Mouse (Mus musculus) CH12.LX (cell line): ENCODE data around the gene Dek. TPM values are rescaled to one million over a fixed set of nuclear protein-coding genes. Genes with fewer than 3 reads are reported as not detected.

ENCODE experiments used
- DNase-seq: peaks from one replicate; pipeline ENCODE4 v3.0.0-alpha.2; 2013; ENCODE audit errors: extremely low read depth
- H3K27ac ChIP-seq: 2 replicates; pipeline ENCODE4 v1.5.1; 2012; ENCODE audit warnings: low read depth, mild to moderate bottlenecking, control low read depth, moderate library complexity; ENCODE audit not compliant: insufficient read depth
- H3K27me3 ChIP-seq: replicated peaks from 2 replicates; pipeline ENCODE3; 2012; ENCODE audit warnings: inconsistent platforms
- H3K36me3 ChIP-seq, 2 experiments: replicated peaks in 1 of 2; 2 replicates each; pipeline versions ENCODE3 to v1.6.1; 2012; ENCODE audit warnings: inconsistent platforms in 1 of 2, low read length in 1 of 2, mild to moderate bottlenecking in 1 of 2, mixed read lengths in 1 of 2, moderate library complexity in 1 of 2; ENCODE audit not compliant: control insufficient read depth in 1 of 2, insufficient read depth in 1 of 2
- H3K4me1 ChIP-seq, 2 experiments: 2 replicates each; pipeline ENCODE4 v1.6.1; 2012; ENCODE audit warnings: inconsistent platforms in 1 of 2, moderate library complexity in 1 of 2; ENCODE audit not compliant: insufficient read depth in 2 of 2, control insufficient read depth in 1 of 2
- H3K4me2 ChIP-seq: 2 replicates; pipeline ENCODE4 v1.6.1; 2012; ENCODE audit warnings: low read depth, mild to moderate bottlenecking, control low read depth; ENCODE audit not compliant: poor library complexity, insufficient read depth, severe bottlenecking
- H3K4me3 ChIP-seq, 3 experiments: fragments of 150-350 bp in 1 of 3; sonication (generic) in 1 of 3; replicated peaks in 1 of 3; 2 replicates each; pipeline versions ENCODE3 to v1.5.1; 2011 to 2012; ENCODE audit warnings: low read depth in 2 of 3, low read length in 2 of 3, mild to moderate bottlenecking in 2 of 3, moderate library complexity in 2 of 3, control low read depth in 1 of 3, improper control_type of control experiment in 1 of 3, inconsistent platforms in 1 of 3, mixed read lengths in 1 of 3; ENCODE audit not compliant: poor library complexity in 1 of 3
- H3K79me2 ChIP-seq: replicated peaks from 2 replicates; pipeline ENCODE4 v1.6.1; 2012; ENCODE audit warnings: mild to moderate bottlenecking, moderate library complexity; ENCODE audit not compliant: control insufficient read depth, poor library complexity, insufficient read depth, severe bottlenecking; ENCODE audit errors: extremely low read depth
- H3K9ac ChIP-seq: 2 replicates; pipeline ENCODE4 v1.6.1; 2012; ENCODE audit warnings: low read depth, mild to moderate bottlenecking, control low read depth, moderate library complexity; ENCODE audit not compliant: insufficient read depth
- H3K9me3 ChIP-seq: replicated peaks from 2 replicates; pipeline ENCODE3; 2012; ENCODE audit warnings: low read length, inconsistent platforms, mixed read lengths
- BHLHE40 ChIP-seq: IDR thresholded peaks from 2 replicates; pipeline ENCODE4 v1.6.1; 2011; ENCODE audit warnings: mild to moderate bottlenecking, low read depth, low read length, improper control_type of control experiment
- CHD1 ChIP-seq: IDR thresholded peaks from 2 replicates; pipeline ENCODE4 v1.6.1; 2012; ENCODE audit warnings: low read depth, low read length, improper control_type of control experiment, inconsistent platforms
- CTCF ChIP-seq, 2 experiments: IDR thresholded peaks in 1 of 2; conservative IDR thresholded peaks in 1 of 2; 2 replicates each; pipeline ENCODE4 v1.5.1; 2011 to 2012; ENCODE audit warnings: low read depth in 2 of 2, low read length in 2 of 2, improper control_type of control experiment in 1 of 2, inconsistent platforms in 1 of 2, mild to moderate bottlenecking in 1 of 2, moderate library complexity in 1 of 2
- E2F4 ChIP-seq: IDR thresholded peaks from 2 replicates; pipeline ENCODE4 v1.6.1; 2011; ENCODE audit warnings: low read depth, low read length, improper control_type of control experiment; ENCODE audit not compliant: insufficient replicate concordance
- ELF1 ChIP-seq: IDR thresholded peaks from 2 replicates; pipeline ENCODE4 v1.6.1; 2014; ENCODE audit warnings: low read depth, mild to moderate bottlenecking, inconsistent platforms, low read length, improper control_type of control experiment
- HCFC1 ChIP-seq: IDR thresholded peaks from 2 replicates; pipeline ENCODE4 v1.6.1; 2012; ENCODE audit warnings: low read depth, mild to moderate bottlenecking, inconsistent platforms, low read length, improper control_type of control experiment
- IRF4 ChIP-seq: IDR thresholded peaks from 2 replicates; pipeline ENCODE4 v1.6.1; 2014; ENCODE audit warnings: low read depth, mild to moderate bottlenecking, inconsistent platforms, low read length, improper control_type of control experiment
- KAT2A ChIP-seq: IDR thresholded peaks from 2 replicates; pipeline ENCODE4 v1.6.1; 2012; ENCODE audit warnings: low read length, improper control_type of control experiment, inconsistent platforms; ENCODE audit not compliant: insufficient replicate concordance
- MAX ChIP-seq: IDR thresholded peaks from 2 replicates; pipeline ENCODE4 v1.6.1; 2011; ENCODE audit warnings: low read length, improper control_type of control experiment
- MAZ ChIP-seq: IDR thresholded peaks from 2 replicates; pipeline ENCODE4 v1.6.1; 2012; ENCODE audit warnings: low read depth, mild to moderate bottlenecking, inconsistent platforms, low read length, improper control_type of control experiment, moderate library complexity
- MXI1 ChIP-seq: IDR thresholded peaks from 2 replicates; pipeline ENCODE4 v1.6.1; 2011; ENCODE audit warnings: mild to moderate bottlenecking, low read depth, low read length, improper control_type of control experiment
- MYC ChIP-seq: IDR thresholded peaks from 2 replicates; pipeline ENCODE4 v1.6.1; 2011; ENCODE audit warnings: low read depth, mild to moderate bottlenecking, improper control_type of control experiment, low read length
- SMC3 ChIP-seq: IDR thresholded peaks from 2 replicates; pipeline ENCODE4 v1.6.1; 2011; ENCODE audit warnings: low read depth, low read length, improper control_type of control experiment
- ZC3H11A ChIP-seq: IDR thresholded peaks from 2 replicates; pipeline ENCODE4 v1.6.1; 2012; ENCODE audit warnings: low read depth, mild to moderate bottlenecking, inconsistent platforms, low read length, improper control_type of control experiment
- ZMIZ1 ChIP-seq: IDR thresholded peaks from 2 replicates; pipeline ENCODE4 v1.6.1; 2012; ENCODE audit warnings: low read depth, mild to moderate bottlenecking, inconsistent platforms, low read length, improper control_type of control experiment
- ZNF384 ChIP-seq: IDR thresholded peaks from 2 replicates; pipeline ENCODE4 v1.6.1; 2012; ENCODE audit warnings: low read depth, low read length, improper control_type of control experiment, inconsistent platforms
- dilution Hi-C: fragments of 300-500 bp; cut with MboI; formaldehyde crosslinking; loops from 2 replicates; pipeline ENCODE4 v1.14.3; 2020; ENCODE audit warnings: low sequenced_read_pairs; ENCODE audit not compliant: extremely low pct_unique_long_range_greater_than_20kb, extremely low pct_ligation_motif_present
- in situ Hi-C: fragments of 300-500 bp; cut with MboI; formaldehyde crosslinking; loops from 3 replicates; pipeline ENCODE4 v1.14.3; 2019; ENCODE audit warnings: low sequenced_read_pairs, low pct_ligation_motif_present, low pct_unique_long_range_greater_than_20kb, mixed read lengths
- polyA plus RNA-seq: library from polyadenylated mRNA; unstranded; fragments of >175 nt; gene quantifications from 2 replicates; pipeline ENCODE4 v1.2.1, GENCODE M21; 2012; ENCODE audit warnings: low read depth; ENCODE audit not compliant: insufficient read length
- total RNA-seq, 2 experiments: library from RNA; depleted of rRNA; stranded (reverse); fragments of 300-350 nt in 1 of 2; fragments of >200 nt in 1 of 2; gene quantifications; 2 replicates each; pipeline ENCODE4 v1.2.3; 2012 to 2014

Gene Dek
- total and polyA plus RNA-seq, 3 experiments: 28.8 to 228 (median 196) TPM

DNA sequence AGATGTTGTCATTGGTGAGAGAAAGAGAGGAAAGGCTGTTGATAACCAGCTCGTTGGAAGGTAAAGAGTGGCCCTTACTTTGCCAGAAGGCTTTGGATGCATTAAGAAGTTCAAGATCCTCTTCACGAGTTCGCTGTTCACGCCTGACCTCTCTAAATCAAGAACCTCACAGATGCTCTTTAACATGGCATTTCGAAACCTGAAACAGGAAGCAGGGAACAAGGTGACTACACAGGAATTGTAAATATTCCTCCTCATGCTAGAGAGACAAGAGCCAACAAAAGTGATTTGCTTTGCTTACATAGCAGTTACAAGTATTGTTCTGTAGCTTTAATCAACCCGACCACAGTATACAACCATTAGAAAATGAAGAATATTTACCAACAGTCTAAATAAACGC lies 6.7 kb downstream of the Dek start:
- no peak overlapping the region for H3K4me2 ChIP-seq
- TF ChIP-seq SMC3 (no peak), ELF1 (no peak), ZMIZ1 (no peak), ZNF384 (no peak), CTCF (conservative IDR thresholded peaks at IDR 0.05 in 1 of 2, IDR thresholded peaks at IDR 0.05 in 1 of 2; ENCODE audit: low read depth in 2 of 2, low read length in 2 of 2) (no peak), IRF4 (no peak), E2F4 (no peak)
- dilution Hi-C loops: no loop called here

GRCm38 (mm10) chr13:47096591-47096990 lies 9.4 kb downstream of the Dek start:
- 0 out of 2 replicates have a peak, but pooled peaks cover 2% of the 10 kb centered on the region for H3K79me2 ChIP-seq
- DNase-seq: no peak
- no peak overlapping the region for H3K4me3 ChIP-seq
- no peak overlapping the region for H3K9ac ChIP-seq
- no peaks in the 10 kb centered on the region for H3K27me3 ChIP-seq
- H3K36me3 ChIP-seq: peaks cover 20 to 85% of the 10 kb centered on the region in 2 experiments
- TF ChIP-seq IRF4 (no peak), MXI1 (no peak), SMC3 (no peak), MYC (no peak), E2F4 (no peak), MAX (no peak), CHD1 (no peak), KAT2A (no peak), BHLHE40 (no peak), HCFC1 (no peak), ELF1 (no peak), MAZ (no peak), ZC3H11A (no peak)
- TF ChIP-seq, all 38 proteins: peak for 0
- dilution Hi-C loops: no loop called here
- peaks cover 0 to 14% of the 10 kb centered on the region in 2 experiments; a peak in 2 of 4 replicates for H3K4me1 ChIP-seq
- H3K9me3 ChIP-seq: no peaks in the 10 kb centered on the region
- no peak overlapping the region for H3K4me2 ChIP-seq
- in situ Hi-C loops: no loop called here
- H3K27ac ChIP-seq: no peak overlapping the region

More for the DNA sequence above, 6.7 kb downstream of the Dek start:
- no peak for DNase-seq
- H3K27ac ChIP-seq: no peak overlapping the region
- peaks cover 0 to 33% of the 10 kb centered on the region in 2 experiments; a peak in 3 of 4 replicates for H3K4me1 ChIP-seq
- no peak overlapping the region for H3K9ac ChIP-seq
- in situ Hi-C loops: no loop called here
- H3K4me3 ChIP-seq: no peak overlapping the region
- no peaks in the 10 kb centered on the region for H3K27me3 ChIP-seq
- peaks cover 17% of the 10 kb centered on the region for H3K79me2 ChIP-seq
- H3K9me3 ChIP-seq: no peaks in the 10 kb centered on the region
- H3K36me3 ChIP-seq: peaks cover 19 to 76% of the 10 kb centered on the region in 2 experiments
